Mouse (Mus musculus) liver, embryonic 15.5 days (tissue): ENCODE data around the gene Phlpp1. TPM values are rescaled to one million over a fixed set of nuclear protein-coding genes. Genes with fewer than 3 reads are reported as not detected.
A peak's percentile ranks its signal among the peaks of the same experiment; 100 is the strongest.

Experiments
- ATAC-seq: fragments of 200-750 bp; cut with Nextera tagmentation; 2 replicates; pipeline ENCODE4 v1.8.0; 2017; ENCODE audit warnings: moderate number of reproducible peaks, mild to moderate bottlenecking, moderate library complexity; ENCODE audit not compliant: insufficient read depth
- H3K27ac ChIP-seq: fragments of 300-500 bp; sonication (generic); replicated peaks from 2 replicates; pipeline ENCODE4 v1.5.1; 2015; ENCODE audit warnings: mild to moderate bottlenecking, inconsistent platforms
- H3K27me3 ChIP-seq: fragments of 300-500 bp; sonication (generic); 2 replicates; pipeline ENCODE4 v1.6.1; 2015; ENCODE audit warnings: mild to moderate bottlenecking, inconsistent platforms
- H3K36me3 ChIP-seq: fragments of 300-500 bp; sonication (generic); replicated peaks from 2 replicates; pipeline ENCODE4 v1.6.1; 2015; ENCODE audit warnings: moderate library complexity, mild to moderate bottlenecking, inconsistent platforms
- H3K4me1 ChIP-seq: fragments of 300-500 bp; sonication (generic); replicated peaks from 2 replicates; pipeline ENCODE4 v1.6.1; 2015; ENCODE audit warnings: inconsistent platforms
- H3K4me2 ChIP-seq: fragments of 300-500 bp; sonication (generic); 2 replicates; pipeline ENCODE4 v1.6.1; 2015; ENCODE audit warnings: moderate library complexity, mild to moderate bottlenecking, inconsistent platforms
- H3K4me3 ChIP-seq: fragments of 300-500 bp; sonication (generic); replicated peaks from 2 replicates; pipeline ENCODE4 v1.5.1; 2015; ENCODE audit warnings: mild to moderate bottlenecking, inconsistent platforms
- H3K9ac ChIP-seq: fragments of 300-500 bp; sonication (generic); 2 replicates; pipeline ENCODE4 v1.6.1; 2015; ENCODE audit warnings: moderate library complexity, mild to moderate bottlenecking, inconsistent platforms
- H3K9me3 ChIP-seq: fragments of 300-500 bp; sonication (generic); replicated peaks from 2 replicates; pipeline ENCODE4 v1.6.1; 2016; ENCODE audit warnings: inconsistent platforms
- WGBS: fragments of 180-500 bp; shearing (Covaris S2); methylation state at CpG from one replicate; pipeline ENCODE4 v1.1.7; 2015; ENCODE audit warnings: mixed read lengths; ENCODE audit not compliant: insufficient replicate concordance; 5-methylcytosine and 5-hydroxymethylcytosine counted together
- polyA plus RNA-seq: library from polyadenylated mRNA; unstranded; fragments of >200 nt; fragmentation: Nextera tagmentation; extraction: Ambion mirVana; gene quantifications from 2 replicates; pipeline ENCODE4 v1.2.1, GENCODE M21; 2015

Phlpp1 gene
- polyA plus RNA-seq, 1 experiment from 2014 or later: 0.94 TPM

GRCm38 (mm10) chr1:106164111-106164510, 7.4 kb upstream of the Phlpp1 start:
- Histone ChIP-seq H3K9me3 (no peaks in the 10 kb centered on the region), H3K4me2 (no peak overlapping the region), H3K4me3 (no peak overlapping the region), H3K27ac (no peak overlapping the region), H3K36me3 (no peaks in the 10 kb centered on the region), H3K9ac (no peak overlapping the region), H3K27me3 (no peaks in the 10 kb centered on the region), H3K4me1 (no peaks in the 10 kb centered on the region)
- ATAC-seq: no peak
- 77% methylated on average over 3 of the region's 3 CpGs for WGBS

- 43% methylated on average over 4 of the region's 4 CpGs for WGBS
- Histone ChIP-seq H3K4me3 (no peak overlapping the region), H3K36me3 (no peaks in the 10 kb centered on the region), H3K9ac (no peak overlapping the region), H3K4me2 (no peak overlapping the region), H3K27ac (no peak overlapping the region), H3K4me1 (peaks cover 16% of the 10 kb centered on the region), H3K9me3 (no peaks in the 10 kb centered on the region), H3K27me3 (peaks cover 9% of the 10 kb centered on the region)
- no peak for ATAC-seq
Measured at GRCm38 (mm10) chr1:106168001-106168400, 3.6 kb upstream of the Phlpp1 start.

- no peaks in the 10 kb centered on the region for H3K9me3 ChIP-seq
- no peak overlapping the region for H3K27ac ChIP-seq
- no peak overlapping the region for H3K4me2 ChIP-seq
- 27% methylated on average over 3 of the region's 3 CpGs for WGBS
- peaks cover 17% of the 10 kb centered on the region for H3K27me3 ChIP-seq
- no peak overlapping the region for H3K9ac ChIP-seq
- peaks cover 24% of the 10 kb centered on the region for H3K4me1 ChIP-seq
- no peak for ATAC-seq
- H3K36me3 ChIP-seq: no peaks in the 10 kb centered on the region
- H3K4me3 ChIP-seq: no peak overlapping the region
Measured at GRCm38 (mm10) chr1:106168801-106169200, 2.8 kb upstream of the Phlpp1 start.

- peaks cover 25% of the 10 kb centered on the region for H3K4me1 ChIP-seq
- peaks cover 21% of the 10 kb centered on the region for H3K27me3 ChIP-seq
- WGBS: 67% methylated on average over 5 of the region's 5 CpGs
- no peak for ATAC-seq
- no peak overlapping the region for H3K27ac ChIP-seq
- no peak overlapping the region for H3K4me3 ChIP-seq
- H3K9ac ChIP-seq: no peak overlapping the region
- no peak overlapping the region for H3K4me2 ChIP-seq
- no peaks in the 10 kb centered on the region for H3K9me3 ChIP-seq
- no peaks in the 10 kb centered on the region for H3K36me3 ChIP-seq
Measured at GRCm38 (mm10) chr1:106169741-106170265, 1.7 kb upstream of the Phlpp1 start.

GRCm38 (mm10) chr1:106172301-106172930, 864 bp downstream of the Phlpp1 start:
- Histone ChIP-seq H3K27me3 (peaks cover 21% of the 10 kb centered on the region), H3K4me3 (peak overlapping the region; percentile 82), H3K36me3 (no peaks in the 10 kb centered on the region), H3K9me3 (no peaks in the 10 kb centered on the region), H3K4me2 (peak overlapping the region; percentile 98), H3K4me1 (peaks cover 25% of the 10 kb centered on the region), H3K9ac (peak overlapping the region; percentile 85), H3K27ac (no peak overlapping the region; the same call in 1 of the 2 replicates)
- 2% methylated on average over 77 of the region's 77 CpGs for WGBS
- ATAC-seq: peak; percentile 4; the same call in 1 of the 2 replicates

- Histone ChIP-seq H3K27ac (no peak overlapping the region), H3K9me3 (no peaks in the 10 kb centered on the region), H3K4me2 (peak overlapping the region; percentile 98), H3K4me1 (peaks cover 25% of the 10 kb centered on the region), H3K27me3 (peaks cover 21% of the 10 kb centered on the region), H3K4me3 (peak overlapping the region; percentile 82), H3K36me3 (no peaks in the 10 kb centered on the region), H3K9ac (peak overlapping the region; percentile 85)
- 6% methylated on average over 39 of the region's 47 CpGs for WGBS
- ATAC-seq: no peak
Measured at GRCm38 (mm10) chr1:106172931-106173371, 1.4 kb downstream of the Phlpp1 start.

- peak overlapping the region; percentile 82 for H3K4me3 ChIP-seq
- WGBS: 63% methylated on average over 9 of the region's 9 CpGs
- H3K36me3 ChIP-seq: no peaks in the 10 kb centered on the region
- H3K4me2 ChIP-seq: peak overlapping the region; percentile 98
- H3K27me3 ChIP-seq: peaks cover 21% of the 10 kb centered on the region
- ATAC-seq: no peak
- no peak overlapping the region for H3K27ac ChIP-seq
- H3K9me3 ChIP-seq: no peaks in the 10 kb centered on the region
- H3K4me1 ChIP-seq: peaks cover 25% of the 10 kb centered on the region
- H3K9ac ChIP-seq: no peak overlapping the region
Measured at GRCm38 (mm10) chr1:106173621-106174156, 2.1 kb downstream of the Phlpp1 start.

GRCm38 (mm10) chr1:106174598-106174997, 3.0 kb downstream of the Phlpp1 start:
- H3K27me3 ChIP-seq: peaks cover 21% of the 10 kb centered on the region
- no peaks in the 10 kb centered on the region for H3K36me3 ChIP-seq
- H3K9me3 ChIP-seq: no peaks in the 10 kb centered on the region
- H3K4me3 ChIP-seq: no peak overlapping the region
- no peak overlapping the region for H3K9ac ChIP-seq
- no peak overlapping the region for H3K27ac ChIP-seq
- no peak overlapping the region for H3K4me2 ChIP-seq
- no peak for ATAC-seq
- H3K4me1 ChIP-seq: peaks cover 25% of the 10 kb centered on the region

GRCm38 (mm10) chr1:106175360-106175759, 3.8 kb downstream of the Phlpp1 start:
- H3K27me3 ChIP-seq: peaks cover 21% of the 10 kb centered on the region
- H3K9me3 ChIP-seq: no peaks in the 10 kb centered on the region
- H3K9ac ChIP-seq: no peak overlapping the region
- no peak overlapping the region for H3K27ac ChIP-seq
- peaks cover 25% of the 10 kb centered on the region for H3K4me1 ChIP-seq
- no peak overlapping the region for H3K4me3 ChIP-seq
- 60% methylated on average over 3 of the region's 3 CpGs for WGBS
- H3K4me2 ChIP-seq: no peak overlapping the region
- no peak for ATAC-seq
- no peaks in the 10 kb centered on the region for H3K36me3 ChIP-seq

GRCm38 (mm10) chr1:106176791-106177190, 5.2 kb downstream of the Phlpp1 start:
- Histone ChIP-seq H3K27me3 (peaks cover 21% of the 10 kb centered on the region), H3K4me2 (no peak overlapping the region), H3K9me3 (no peaks in the 10 kb centered on the region), H3K36me3 (no peaks in the 10 kb centered on the region), H3K4me1 (peaks cover 18% of the 10 kb centered on the region), H3K4me3 (no peak overlapping the region), H3K9ac (no peak overlapping the region), H3K27ac (no peak overlapping the region)
- WGBS: 61% methylated on average over 1 of the region's 1 CpGs
- no peak for ATAC-seq

GRCm38 (mm10) chr1:106177868-106178790, 6.6 kb downstream of the Phlpp1 start:
- 69% methylated on average over 8 of the region's 8 CpGs for WGBS
- no peak overlapping the region for H3K4me2 ChIP-seq
- no peak overlapping the region for H3K27ac ChIP-seq
- H3K9ac ChIP-seq: no peak overlapping the region
- H3K4me1 ChIP-seq: peaks cover 7% of the 10 kb centered on the region
- H3K4me3 ChIP-seq: no peak overlapping the region
- peaks cover 11% of the 10 kb centered on the region for H3K27me3 ChIP-seq
- H3K36me3 ChIP-seq: no peaks in the 10 kb centered on the region
- ATAC-seq: no peak
- H3K9me3 ChIP-seq: no peaks in the 10 kb centered on the region
